Mouse (Mus musculus): Measurements from ENCODE around the gene Olfr1386. TPM values are rescaled to one million over a fixed set of nuclear protein-coding genes. Genes with fewer than 3 reads are reported as not detected.

Gene Olfr1386
- polyA plus RNA-seq (2014; fragmentation: Illumina TruSeq; extraction: RNeasy Lipid Tissue Mini Kit (QIAGEN cat#74804); ENCODE audit: low read depth, low replicate concordance), result not detected

DNA sequence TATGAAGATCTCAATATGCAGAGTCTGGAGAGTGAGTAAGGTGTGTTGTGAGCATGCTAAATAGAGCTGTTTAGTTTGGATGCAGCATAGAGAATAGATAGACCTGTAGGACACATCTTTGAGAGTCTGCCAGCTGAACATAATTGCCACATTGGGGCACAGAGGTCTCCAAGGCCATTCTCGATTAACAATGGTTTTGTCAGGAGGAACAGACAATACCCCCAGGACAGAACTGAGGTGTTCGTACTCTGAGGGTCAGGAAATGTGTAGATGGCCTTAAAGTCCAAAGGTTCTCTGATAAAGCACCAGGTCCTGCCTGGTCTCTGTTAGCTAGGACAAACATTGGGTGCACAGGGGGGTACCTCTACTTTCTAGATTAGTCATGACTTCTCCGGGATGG, at the start of gene Olfr1386:
TSS of gene Olfr1386 (plus strand) at position 301 of the 400 bp plus-strand sequence.

DNA sequence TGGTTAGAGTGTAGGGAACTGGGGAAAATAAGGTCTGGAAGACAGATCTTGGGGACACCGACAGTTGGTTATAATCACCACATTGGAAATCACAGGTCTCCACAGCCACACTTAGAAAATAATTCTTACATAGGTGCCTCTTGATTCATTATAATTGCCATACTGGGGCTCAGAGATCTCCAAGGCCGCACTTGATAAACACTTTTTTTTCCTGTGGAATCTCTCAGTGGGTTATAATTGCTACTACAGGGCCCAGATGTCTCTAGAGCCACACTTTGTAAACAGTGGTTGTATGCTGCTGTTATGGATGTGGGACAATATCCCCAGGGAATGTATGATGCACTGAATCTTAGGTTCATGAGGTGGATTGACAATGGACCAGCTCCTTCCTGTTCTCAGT, 42.1 kb upstream of the Olfr1386 start, which contains the start of gene Olfr1389:
TSS of gene Olfr1389 (plus strand) at position 301 of the 400 bp plus-strand sequence.

DNA sequence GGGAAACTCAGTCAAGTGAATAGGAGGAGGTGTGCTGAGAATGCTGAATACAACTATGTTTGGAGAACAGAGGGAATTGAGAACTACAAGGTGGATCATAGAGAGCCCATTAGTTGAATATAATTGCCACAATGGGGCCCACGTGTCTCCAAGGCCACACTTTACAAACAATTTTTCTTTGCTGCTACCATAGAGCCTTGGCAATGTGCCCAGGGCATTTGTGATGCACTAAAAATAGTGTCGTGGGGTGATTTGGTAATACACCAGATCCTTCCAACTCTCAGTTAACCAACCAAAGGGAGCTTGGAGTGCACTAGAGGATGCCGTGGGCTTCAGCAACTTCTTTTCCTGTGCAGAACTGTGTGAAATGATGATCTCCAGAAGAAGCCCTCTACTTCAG, 28.4 kb upstream of the Olfr1386 start, which contains the start of gene Olfr1388:
TSS of gene Olfr1388 (plus strand) at position 214 of the 400 bp plus-strand sequence.

GRCm38 (mm10) chr11:49455043-49455442, 9.8 kb upstream of the Olfr1386 start, which contains the start of gene Olfr1387:
Gene Olfr1387 (plus strand): TSS chr11:49455343.

GRCm38 (mm10) chr11:49488770-49489169, 23.9 kb downstream of the Olfr1386 start, which contains the start of gene Olfr1385:
Gene Olfr1385 (plus strand): TSS chr11:49489070.

DNA sequence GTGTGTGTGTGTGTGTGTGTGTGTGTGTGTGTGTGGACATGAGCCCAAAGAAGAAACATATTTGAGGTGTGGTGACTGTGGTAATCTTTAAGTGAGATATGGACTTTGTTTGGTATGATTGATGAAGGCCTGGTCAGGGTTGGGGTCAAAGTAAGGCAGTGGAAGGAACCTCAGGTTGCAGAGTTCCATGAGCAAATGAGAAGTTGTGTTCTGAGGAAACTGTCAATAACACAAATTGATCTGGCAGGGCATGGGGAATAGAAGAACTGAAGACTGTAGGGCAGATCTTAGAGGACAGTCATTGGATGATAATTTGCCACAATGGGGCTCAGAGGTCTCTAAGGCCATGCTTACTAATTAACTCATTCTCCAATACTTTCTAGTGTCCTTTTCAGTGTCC, 54.5 kb downstream of the Olfr1386 start, which contains the start of gene Olfr1383:
TSS of gene Olfr1383 (plus strand) at position 301 of the 400 bp plus-strand sequence.

Other genes starting within 250 kb of the Olfr1386 start
- gene Mgat1, start 220.9 kb upstream of the Olfr1386 start, polyA plus RNA-seq (2014; fragmentation: Illumina TruSeq; extraction: RNeasy Lipid Tissue Mini Kit (QIAGEN cat#74804); ENCODE audit: low read depth, low replicate concordance), result 49.3 TPM
- 1.9 TPM for gene Olfr1393, start 186.7 kb upstream of the Olfr1386 start, polyA plus RNA-seq (2014; fragmentation: Illumina TruSeq; extraction: RNeasy Lipid Tissue Mini Kit (QIAGEN cat#74804); ENCODE audit: low read depth, low replicate concordance)
- not detected for gene Olfr1392, start 179.8 kb upstream of the Olfr1386 start, polyA plus RNA-seq (2014; fragmentation: Illumina TruSeq; extraction: RNeasy Lipid Tissue Mini Kit (QIAGEN cat#74804); ENCODE audit: low read depth, low replicate concordance)
- gene Olfr10, start 160.3 kb upstream of the Olfr1386 start, polyA plus RNA-seq (2014; fragmentation: Illumina TruSeq; extraction: RNeasy Lipid Tissue Mini Kit (QIAGEN cat#74804); ENCODE audit: low read depth, low replicate concordance), result not detected
- not detected for gene Olfr1391, start 142.3 kb upstream of the Olfr1386 start, polyA plus RNA-seq (2014; fragmentation: Illumina TruSeq; extraction: RNeasy Lipid Tissue Mini Kit (QIAGEN cat#74804); ENCODE audit: low read depth, low replicate concordance)
- gene Olfr1390, start 129.9 kb upstream of the Olfr1386 start, polyA plus RNA-seq (2014; fragmentation: Illumina TruSeq; extraction: RNeasy Lipid Tissue Mini Kit (QIAGEN cat#74804); ENCODE audit: low read depth, low replicate concordance), result not detected
- gene Olfr1389, start 42.0 kb upstream of the Olfr1386 start, polyA plus RNA-seq (2014; fragmentation: Illumina TruSeq; extraction: RNeasy Lipid Tissue Mini Kit (QIAGEN cat#74804); ENCODE audit: low read depth, low replicate concordance), result not detected
- 0.13 TPM for gene Olfr1388, start 28.4 kb upstream of the Olfr1386 start, polyA plus RNA-seq (2014; fragmentation: Illumina TruSeq; extraction: RNeasy Lipid Tissue Mini Kit (QIAGEN cat#74804); ENCODE audit: low read depth, low replicate concordance)
- gene Olfr1387, start 9.7 kb upstream of the Olfr1386 start, polyA plus RNA-seq (2014; fragmentation: Illumina TruSeq; extraction: RNeasy Lipid Tissue Mini Kit (QIAGEN cat#74804); ENCODE audit: low read depth, low replicate concordance), result not detected
- gene Olfr1385, start 24.0 kb downstream of the Olfr1386 start, polyA plus RNA-seq (2014; fragmentation: Illumina TruSeq; extraction: RNeasy Lipid Tissue Mini Kit (QIAGEN cat#74804); ENCODE audit: low read depth, low replicate concordance), result not detected
- gene Olfr1384, start 41.7 kb downstream of the Olfr1386 start, polyA plus RNA-seq (2014; fragmentation: Illumina TruSeq; extraction: RNeasy Lipid Tissue Mini Kit (QIAGEN cat#74804); ENCODE audit: low read depth, low replicate concordance), result not detected
- gene Olfr1383, start 54.6 kb downstream of the Olfr1386 start, polyA plus RNA-seq (2014; fragmentation: Illumina TruSeq; extraction: RNeasy Lipid Tissue Mini Kit (QIAGEN cat#74804); ENCODE audit: low read depth, low replicate concordance), result not detected
- not detected for gene Olfr1382, start 63.2 kb downstream of the Olfr1386 start, polyA plus RNA-seq (2014; fragmentation: Illumina TruSeq; extraction: RNeasy Lipid Tissue Mini Kit (QIAGEN cat#74804); ENCODE audit: low read depth, low replicate concordance)
- not detected for gene Olfr1381, start 78.4 kb downstream of the Olfr1386 start, polyA plus RNA-seq (2014; fragmentation: Illumina TruSeq; extraction: RNeasy Lipid Tissue Mini Kit (QIAGEN cat#74804); ENCODE audit: low read depth, low replicate concordance)
- not detected for gene Olfr1380, start 91.8 kb downstream of the Olfr1386 start, polyA plus RNA-seq (2014; fragmentation: Illumina TruSeq; extraction: RNeasy Lipid Tissue Mini Kit (QIAGEN cat#74804); ENCODE audit: low read depth, low replicate concordance)
- gene Flt4, start 144.2 kb downstream of the Olfr1386 start, polyA plus RNA-seq (2014; fragmentation: Illumina TruSeq; extraction: RNeasy Lipid Tissue Mini Kit (QIAGEN cat#74804); ENCODE audit: low read depth, low replicate concordance), result 7.9 TPM
- not detected for gene Scgb3a1, start 198.6 kb downstream of the Olfr1386 start, polyA plus RNA-seq (2014; fragmentation: Illumina TruSeq; extraction: RNeasy Lipid Tissue Mini Kit (QIAGEN cat#74804); ENCODE audit: low read depth, low replicate concordance)
- 16.7 TPM for gene Cnot6, start 247.7 kb downstream of the Olfr1386 start, polyA plus RNA-seq (2014; fragmentation: Illumina TruSeq; extraction: RNeasy Lipid Tissue Mini Kit (QIAGEN cat#74804); ENCODE audit: low read depth, low replicate concordance)